Mouse (Mus musculus) right cerebral cortex, postnatal 10 days (tissue): ENCODE measurements around the gene Zscan12.
A peak's percentile ranks its signal among the peaks of the same experiment; 100 is the strongest.

ENCODE experiments used
- DNase-seq, 2 experiments: peaks; one replicate each; pipeline ENCODE4 v3.0.0; 2021; ENCODE audit warnings: low spot score in 2 of 2

Zscan12 gene

GRCm38 (mm10) chr13:21362621-21363248, at the start of gene Zscan12:
TSS of gene Zscan12 (plus strand) at chr13:21362820.
- peak; percentile 94 for DNase-seq

GRCm38 (mm10) chr13:21312854-21313253, 49.8 kb upstream of the Zscan12 start:
- DNase-seq, result no peak

GRCm38 (mm10) chr13:21313903-21314302, 48.7 kb upstream of the Zscan12 start:
- no peak for DNase-seq

GRCm38 (mm10) chr13:21320262-21320661, 42.4 kb upstream of the Zscan12 start:
- no peak for DNase-seq

- peak; percentile 28 to 38 for DNase-seq
Observed at GRCm38 (mm10) chr13:21321890-21322494, 40.6 kb upstream of the Zscan12 start.

GRCm38 (mm10) chr13:21322509-21323375, 39.9 kb upstream of the Zscan12 start:
- DNase-seq, result peak; percentile 71 to 84

- no peak for DNase-seq
Observed at GRCm38 (mm10) chr13:21323405-21323804, 39.2 kb upstream of the Zscan12 start.

GRCm38 (mm10) chr13:21326191-21326590, 36.4 kb upstream of the Zscan12 start:
- DNase-seq, result no peak

- DNase-seq, result peak; percentile 79 to 90
Observed at GRCm38 (mm10) chr13:21326657-21327211, 35.9 kb upstream of the Zscan12 start.

- DNase-seq, result peak; percentile 25 to 44
Observed at GRCm38 (mm10) chr13:21327424-21327823, 35.2 kb upstream of the Zscan12 start.

GRCm38 (mm10) chr13:21346610-21347009, 16.0 kb upstream of the Zscan12 start, which contains the start of gene Olfr1367:
TSS of gene Olfr1367 (plus strand) at chr13:21346910.
- no peak for DNase-seq

- no peak for DNase-seq
Observed at GRCm38 (mm10) chr13:21350593-21350992, 12.0 kb upstream of the Zscan12 start.

GRCm38 (mm10) chr13:21363719-21364118, 1.1 kb downstream of the Zscan12 start:
- no peak for DNase-seq

- no peak for DNase-seq
Observed at GRCm38 (mm10) chr13:21366635-21367034, 4.0 kb downstream of the Zscan12 start.

- no peak for DNase-seq
Observed at GRCm38 (mm10) chr13:21372700-21373099, 10.1 kb downstream of the Zscan12 start.

GRCm38 (mm10) chr13:21377773-21378172, 15.2 kb downstream of the Zscan12 start:
- DNase-seq, result no peak

- no peak for DNase-seq
Observed at GRCm38 (mm10) chr13:21395211-21395610, 32.6 kb downstream of the Zscan12 start.

GRCm38 (mm10) chr13:21395623-21396022, 33.0 kb downstream of the Zscan12 start:
- no peak for DNase-seq

GRCm38 (mm10) chr13:21396048-21396447, 33.4 kb downstream of the Zscan12 start:
- DNase-seq, result peak in 1 of 2 experiments; percentile 31

- no peak for DNase-seq
Observed at GRCm38 (mm10) chr13:21397486-21397885, 34.9 kb downstream of the Zscan12 start.

GRCm38 (mm10) chr13:21401166-21401565, 38.5 kb downstream of the Zscan12 start:
- no peak for DNase-seq

GRCm38 (mm10) chr13:21401636-21402286, 39.1 kb downstream of the Zscan12 start:
- DNase-seq, result peak in 1 of 2 experiments; percentile 29
